Mouse (Mus musculus) monocyte, adult 5-6 weeks (primary cell): ENCODE data around the gene Pgap3. TPM values are rescaled to one million over a fixed set of nuclear protein-coding genes. Genes with fewer than 3 reads are reported as not detected.
A peak's percentile ranks its signal among the peaks of the same experiment; 100 is the strongest.

Experiments
- ATAC-seq: fragments of 153-309, 156-312 bp; replicated peaks from 2 replicates; pipeline ENCODE4 v1.8.0; 2017; ENCODE audit warnings: mild to moderate bottlenecking; ENCODE audit not compliant: low TSS enrichment, insufficient number of reproducible peaks, severe bottlenecking, poor library complexity, low FRiP score
- total RNA-seq: library from RNA; stranded (forward); fragments of 200-1000, 200-491, 200-594 nt; gene quantifications from 3 replicates; pipeline ENCODE4 v1.2.3, GENCODE M21; 2017

Gene Pgap3
- total RNA-seq, 1 experiment from 2014 or later = 2.3 TPM

DNA sequence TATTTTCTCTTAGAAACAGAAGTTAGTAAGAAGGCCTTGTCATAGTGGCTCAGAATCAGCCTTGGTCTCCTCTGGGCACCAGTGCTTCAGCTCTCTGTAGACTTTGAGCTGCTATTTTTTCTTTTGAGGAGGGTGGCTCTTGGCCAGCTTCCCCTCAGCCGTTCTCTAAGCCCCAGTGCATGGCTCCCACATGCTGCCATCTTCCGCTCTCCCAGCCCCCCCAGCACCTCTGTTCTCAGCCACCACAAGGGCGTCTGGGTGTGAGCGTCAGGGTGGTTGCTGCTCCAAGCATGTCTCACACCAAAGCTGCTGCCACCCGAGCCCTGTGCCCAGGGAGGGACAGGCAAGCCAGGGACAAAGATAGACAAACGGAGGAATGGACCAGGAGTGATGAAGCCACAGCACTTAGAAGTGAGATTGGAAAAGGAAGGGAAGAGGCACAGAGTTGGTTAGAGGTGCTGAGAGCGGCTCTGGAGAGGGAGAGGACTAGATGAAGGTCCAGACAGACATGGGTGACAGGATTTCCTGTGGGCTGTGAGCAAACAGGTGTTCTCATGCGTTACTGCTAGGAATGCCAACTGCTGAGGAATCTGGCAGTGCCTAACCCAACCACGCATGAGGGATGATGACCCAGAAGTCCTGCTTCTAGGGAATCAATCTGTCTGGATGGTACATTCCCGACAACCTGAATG is 33.0 kb downstream of the Pgap3 start:
- no peak for ATAC-seq

DNA sequence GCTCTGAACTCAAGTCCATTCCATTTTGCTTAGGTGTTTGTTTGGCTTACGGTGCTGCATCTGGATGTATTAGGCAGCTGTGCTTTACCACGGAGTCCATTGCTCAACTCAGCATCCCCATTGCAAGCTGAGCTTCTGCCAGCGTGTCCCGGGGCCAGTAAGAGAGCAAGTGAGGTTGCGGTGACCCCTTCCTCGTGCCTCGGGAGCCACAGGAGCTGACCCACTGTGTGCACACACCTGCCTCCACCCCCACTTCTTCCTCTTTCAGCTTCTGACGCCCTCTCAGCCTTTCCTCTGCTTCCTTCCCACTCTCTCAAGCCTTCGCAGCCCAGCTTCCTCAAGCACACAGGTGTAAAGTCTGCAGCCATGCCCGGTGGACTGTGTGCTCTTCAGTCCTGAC is 34.0 kb downstream of the Pgap3 start:
- ATAC-seq = no peak

DNA sequence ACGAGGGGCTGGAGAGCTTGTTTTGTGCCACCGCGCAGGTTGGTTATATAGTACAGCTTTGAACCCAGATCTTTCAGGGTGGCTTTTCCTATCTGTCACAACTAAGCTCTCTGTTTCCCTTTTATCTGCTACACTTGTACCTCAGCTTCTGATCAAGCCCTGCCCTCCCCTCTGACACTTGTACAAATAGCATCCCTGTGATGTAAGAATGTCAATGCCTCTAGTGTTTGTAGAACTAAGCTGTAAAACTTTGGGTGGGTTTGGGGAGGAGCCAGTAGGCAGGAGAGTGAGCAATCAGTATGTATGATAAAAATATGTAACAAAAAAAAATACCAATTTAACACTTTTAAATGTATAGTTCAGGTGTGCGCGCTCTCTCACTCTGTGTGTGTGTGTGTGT is 35.9 kb downstream of the Pgap3 start:
- ATAC-seq = no peak

DNA sequence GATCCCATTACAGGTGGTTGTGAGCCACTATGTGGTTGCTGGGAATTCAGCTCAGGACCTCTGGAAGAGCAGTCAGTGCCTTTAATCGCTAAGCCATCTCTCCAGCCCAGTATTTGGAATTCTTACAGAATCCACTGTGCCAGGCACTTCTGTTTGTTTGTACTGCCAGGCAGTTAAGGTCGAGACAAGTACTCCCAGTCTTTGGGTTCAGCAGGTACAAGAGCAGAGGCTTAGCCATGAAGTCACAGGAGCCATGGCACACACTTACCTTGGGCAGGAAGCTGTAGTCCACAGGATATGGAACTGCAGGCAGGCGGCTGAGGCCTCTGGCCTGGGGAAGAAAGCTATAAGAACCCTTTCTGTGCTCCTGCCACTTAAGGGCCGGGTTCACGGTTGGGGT is 36.5 kb downstream of the Pgap3 start:
- ATAC-seq = no peak

DNA sequence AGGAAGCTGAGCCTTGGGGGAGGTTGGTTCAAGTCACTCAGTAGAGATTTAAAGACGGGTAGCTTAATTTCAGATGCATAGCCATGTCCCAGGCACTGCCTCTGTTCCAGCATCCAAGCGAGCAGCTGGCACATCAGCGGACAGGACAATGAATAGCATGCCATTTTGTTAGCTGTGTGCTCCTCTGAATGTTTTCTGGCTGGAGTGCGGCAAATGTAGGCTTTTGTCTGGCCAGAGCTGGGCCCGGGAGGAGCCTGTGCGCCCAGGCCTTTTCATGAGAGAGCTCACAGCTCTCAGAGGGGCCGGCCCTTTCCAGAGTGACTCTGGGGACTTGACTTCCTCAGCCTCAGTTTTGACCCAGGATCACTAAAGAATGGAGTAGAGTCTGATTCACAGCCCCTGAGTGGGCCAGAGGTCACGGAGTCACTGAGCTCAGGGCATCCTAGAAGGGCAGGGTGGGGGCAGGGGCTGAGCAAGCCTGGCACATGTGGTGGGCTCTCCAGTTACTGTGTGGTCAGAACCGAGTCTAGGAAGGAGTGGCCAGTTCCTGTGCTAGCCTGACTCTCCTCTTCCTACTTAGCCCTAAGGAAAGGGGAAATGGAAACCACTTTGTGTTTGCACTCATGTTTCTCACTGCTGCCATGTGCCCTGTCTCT is 39.3 kb downstream of the Pgap3 start:
- ATAC-seq = peak; percentile 41

DNA sequence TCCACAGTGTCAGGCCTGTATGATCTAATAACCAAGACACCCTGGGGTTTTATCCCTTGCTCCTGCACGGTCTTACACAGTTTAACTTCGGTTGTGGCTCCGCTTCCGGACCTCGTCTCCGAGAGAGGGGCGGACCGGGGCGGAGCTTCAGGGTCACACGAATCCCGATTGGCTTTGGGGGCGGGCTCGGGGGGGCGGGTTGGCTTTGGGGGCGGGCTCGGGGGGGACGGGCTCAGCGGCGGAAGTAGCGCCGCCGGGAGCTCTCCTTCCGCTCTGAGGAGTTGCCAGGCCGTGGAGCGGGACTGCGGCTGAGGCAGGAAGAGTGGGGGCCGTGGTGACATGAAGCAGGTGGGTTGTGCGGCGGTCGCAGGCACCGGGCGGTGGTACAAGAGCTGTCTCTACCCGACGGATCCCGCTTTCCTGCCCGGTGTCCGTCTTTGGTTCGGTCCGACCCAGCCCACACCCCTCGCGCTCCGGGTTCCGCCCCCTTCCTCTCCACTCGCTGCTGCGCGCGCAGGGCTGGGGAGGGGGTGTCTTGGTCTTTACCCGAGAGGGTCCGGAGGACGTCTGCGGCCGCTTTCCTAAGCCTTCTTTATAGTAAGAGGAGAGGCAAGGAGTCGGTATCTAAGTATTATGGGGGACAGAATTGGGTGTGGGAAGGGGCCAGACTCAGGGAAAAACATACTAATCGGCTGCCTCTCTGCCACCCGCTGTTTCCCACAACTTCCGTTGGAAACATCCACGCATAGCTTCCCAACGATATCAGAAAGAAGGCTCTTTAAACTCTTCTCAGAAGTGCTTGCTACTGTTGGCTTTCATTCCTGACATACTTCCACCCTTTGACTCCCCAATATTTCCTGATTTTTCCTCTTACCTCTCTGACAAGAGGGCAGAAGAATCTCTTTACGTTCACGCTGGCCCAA is 41.9 kb downstream of the Pgap3 start, which contains the start of gene Stard3:
Stard3 (plus strand) TSS at position 208 of the 923 bp plus-strand sequence.
- ATAC-seq = peak; percentile 78

DNA sequence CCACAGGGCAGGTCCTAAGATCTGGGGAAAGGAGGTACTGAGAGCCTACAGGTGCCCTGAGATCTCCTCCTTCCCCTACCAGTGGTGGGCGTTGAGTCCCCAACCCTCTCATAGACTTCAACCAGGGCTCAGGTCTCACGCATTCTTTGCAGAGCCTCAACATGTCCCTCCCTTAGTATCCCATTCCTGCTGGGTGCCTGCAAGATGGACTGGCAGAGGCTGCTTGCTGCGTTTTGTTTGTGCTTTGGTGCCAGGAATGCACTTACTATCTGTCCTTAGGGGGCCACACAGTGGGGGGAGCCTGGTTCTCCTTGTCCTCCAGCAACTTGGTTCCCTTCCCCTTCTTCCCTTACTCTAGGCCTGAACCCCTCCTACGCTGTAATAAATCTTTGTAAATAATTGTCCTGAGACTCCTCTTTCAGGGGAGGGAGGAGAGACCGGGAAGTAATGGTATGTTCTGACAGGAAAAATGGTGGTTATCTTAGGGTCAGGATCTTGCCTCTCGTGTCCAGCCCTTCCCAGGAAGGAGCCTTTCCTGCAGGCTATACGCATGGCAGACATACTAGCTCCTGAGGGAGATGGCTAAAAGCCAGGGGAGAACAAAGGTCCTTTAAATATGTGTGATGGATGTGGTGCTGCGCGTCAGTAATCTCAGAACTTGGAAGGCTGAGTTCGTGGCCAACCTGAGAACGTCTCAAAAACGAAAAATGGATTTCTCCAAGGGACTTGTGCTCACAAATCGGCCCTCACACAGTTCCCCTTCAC is 42.7 kb downstream of the Pgap3 start:
- no peak for ATAC-seq

DNA sequence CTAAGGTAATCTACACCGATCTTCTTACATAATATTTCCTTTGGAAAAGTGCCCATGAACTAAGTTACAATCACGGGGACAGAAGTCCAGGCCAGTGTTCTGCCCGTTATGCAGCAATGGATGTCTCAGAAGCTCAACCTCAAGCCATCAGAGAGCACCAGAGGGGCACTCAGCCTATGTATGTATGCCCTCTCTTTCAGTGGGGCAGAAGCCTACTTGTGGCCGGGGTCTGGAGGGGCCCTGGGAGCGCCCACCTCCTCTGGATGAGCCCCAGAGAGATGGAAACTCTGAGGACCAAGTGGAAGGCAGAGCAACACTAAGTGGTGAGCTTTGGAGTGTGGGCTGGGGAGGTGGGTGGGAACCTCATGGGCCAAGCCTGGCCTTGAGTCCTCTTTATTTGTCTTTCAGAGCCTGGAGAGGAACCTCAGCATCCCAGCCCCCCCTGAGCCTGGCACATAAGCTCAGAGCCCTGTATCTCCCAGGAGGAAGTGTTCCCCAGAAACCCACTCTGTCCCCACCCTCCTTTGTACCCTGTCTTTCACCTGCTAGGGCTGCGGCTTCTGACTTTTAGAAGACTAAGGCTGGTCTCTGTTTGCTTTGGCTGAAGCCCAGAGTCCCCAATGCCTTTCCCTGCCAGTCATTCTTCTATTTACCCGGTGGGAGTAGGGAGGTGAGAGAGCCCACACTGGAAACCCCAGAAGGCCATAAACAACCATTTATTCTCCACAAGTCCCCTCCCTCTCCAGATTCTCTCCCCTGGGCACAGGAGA is 43.5 kb downstream of the Pgap3 start:
- no peak for ATAC-seq

DNA sequence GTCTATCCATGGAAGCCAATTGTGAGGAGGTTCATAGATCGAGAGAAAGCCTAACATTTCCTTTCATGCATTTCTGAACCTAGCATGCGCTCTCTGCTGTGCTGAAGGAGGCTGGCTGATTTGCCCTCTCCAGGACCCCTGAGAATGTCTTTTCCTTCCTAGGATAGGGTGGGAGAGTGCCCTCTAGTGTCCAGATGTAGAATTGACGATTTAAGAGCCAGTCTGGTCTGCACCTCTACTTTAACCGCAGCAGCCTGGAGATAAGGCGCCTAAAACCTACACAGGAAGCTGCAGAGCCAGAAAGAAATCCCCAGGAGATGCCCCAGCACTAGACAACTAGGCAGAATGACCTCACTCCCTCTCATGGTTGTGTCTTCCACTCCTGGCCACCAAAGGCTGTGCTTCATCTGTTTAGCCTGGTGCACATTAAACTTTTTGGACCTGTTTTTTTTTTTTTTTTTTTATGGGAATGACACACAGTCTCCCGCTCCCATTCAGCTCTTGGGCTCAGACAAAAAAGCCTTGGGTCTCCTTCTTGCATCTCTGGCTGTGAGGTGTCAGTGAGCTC is 44.5 kb downstream of the Pgap3 start:
- no peak for ATAC-seq

DNA sequence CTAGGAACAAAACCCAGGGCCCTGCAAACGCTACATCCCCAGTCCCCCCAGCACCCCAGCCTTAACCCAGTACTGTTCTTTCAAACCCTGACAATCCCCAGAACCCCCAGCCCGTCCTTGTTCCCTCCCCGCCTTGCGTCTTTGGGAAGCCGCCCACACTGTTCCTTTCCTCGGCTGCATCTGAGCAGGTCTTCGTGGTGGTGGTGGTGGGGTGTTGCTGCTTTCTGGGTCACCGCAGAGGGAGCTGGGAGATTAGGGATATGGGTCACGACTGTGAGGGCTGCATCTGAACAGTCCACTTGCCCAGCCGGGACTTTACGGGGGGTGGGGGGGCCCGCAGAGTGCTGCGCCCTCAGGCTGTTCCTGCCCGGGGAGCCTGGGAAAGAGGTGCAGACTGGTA is 45.8 kb downstream of the Pgap3 start:
- no peak for ATAC-seq

DNA sequence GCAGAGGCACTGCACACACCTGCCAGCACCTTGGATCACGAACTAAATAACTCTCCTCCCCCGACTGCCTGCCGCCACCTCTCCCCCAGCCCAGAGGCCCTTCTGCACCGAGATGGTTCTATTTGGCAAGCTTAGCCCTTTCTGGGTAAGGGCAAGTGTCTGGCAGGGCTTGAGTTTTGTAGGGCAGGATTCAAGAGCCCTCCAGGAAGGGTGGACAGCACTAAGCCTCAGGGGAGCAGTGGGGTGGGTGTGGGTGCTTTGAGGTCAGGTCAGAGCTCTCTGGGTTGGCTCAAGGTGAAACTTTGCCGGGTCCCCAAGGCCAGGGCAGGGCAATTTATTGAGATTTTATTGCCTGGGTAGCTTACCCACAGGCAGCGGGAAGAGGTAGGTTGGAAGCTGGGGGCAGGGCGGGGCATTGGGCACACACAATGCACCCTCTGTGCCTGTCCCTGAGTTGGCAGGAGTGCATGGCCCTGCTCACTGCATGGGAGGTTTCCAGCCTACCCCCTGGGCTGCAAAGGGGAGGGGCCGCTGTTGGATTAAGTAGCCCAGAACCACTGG is 46.6 kb downstream of the Pgap3 start:
- ATAC-seq = no peak

DNA sequence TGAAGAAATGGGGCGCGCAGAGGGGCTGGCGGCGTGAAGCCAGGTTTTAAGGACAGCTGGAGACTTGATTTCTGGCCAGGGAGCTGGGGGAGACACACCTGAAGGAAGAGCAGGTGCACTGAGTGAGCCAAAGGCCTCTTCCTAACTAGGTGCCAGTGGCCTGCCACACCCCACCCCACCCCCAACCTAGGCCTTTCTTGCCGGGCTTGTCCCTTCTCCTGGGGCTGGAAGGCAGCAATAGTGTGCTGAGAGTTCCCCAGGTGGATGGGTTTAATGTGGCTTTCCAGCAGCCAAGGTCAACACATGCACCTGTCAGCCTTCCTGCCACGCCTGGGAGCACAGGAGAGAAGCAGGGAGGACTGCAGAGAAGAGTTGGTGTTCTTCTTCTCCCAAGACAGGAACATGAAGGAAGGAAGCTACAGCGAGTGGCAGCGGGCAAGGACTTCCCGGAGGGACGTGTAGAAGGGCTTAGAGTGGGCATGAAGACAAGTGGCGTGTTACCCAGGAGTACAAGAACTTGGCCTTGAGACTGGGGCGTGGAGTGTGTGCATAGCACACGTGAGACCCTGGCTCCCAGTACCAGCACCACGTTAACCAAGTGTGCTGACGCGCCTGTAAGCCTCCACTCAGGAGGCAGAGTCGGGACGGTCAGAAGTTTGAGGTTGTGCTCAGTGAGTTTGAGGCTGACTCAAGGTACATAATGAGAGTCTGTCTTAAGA is 47.9 kb downstream of the Pgap3 start:
- no peak for ATAC-seq

DNA sequence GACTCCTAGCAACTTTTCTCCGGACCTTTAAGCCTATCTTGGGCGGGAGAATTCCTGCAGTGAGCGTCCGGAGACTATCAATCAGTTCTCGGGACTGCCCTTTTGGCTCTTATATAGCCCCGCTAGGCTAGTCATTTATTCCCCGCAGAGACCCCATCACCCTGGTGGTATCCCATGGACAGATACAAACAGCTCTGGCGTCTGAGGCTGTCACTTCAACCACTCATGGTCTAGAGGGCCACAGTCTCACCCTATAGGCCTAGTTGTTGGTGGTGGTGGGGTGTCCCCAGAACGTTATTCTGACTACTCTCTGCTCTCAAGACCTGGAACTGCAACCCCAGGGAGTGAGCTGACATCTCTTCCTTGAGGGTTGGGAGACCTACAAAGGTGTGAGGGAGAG is 51.0 kb downstream of the Pgap3 start:
- no peak for ATAC-seq

DNA sequence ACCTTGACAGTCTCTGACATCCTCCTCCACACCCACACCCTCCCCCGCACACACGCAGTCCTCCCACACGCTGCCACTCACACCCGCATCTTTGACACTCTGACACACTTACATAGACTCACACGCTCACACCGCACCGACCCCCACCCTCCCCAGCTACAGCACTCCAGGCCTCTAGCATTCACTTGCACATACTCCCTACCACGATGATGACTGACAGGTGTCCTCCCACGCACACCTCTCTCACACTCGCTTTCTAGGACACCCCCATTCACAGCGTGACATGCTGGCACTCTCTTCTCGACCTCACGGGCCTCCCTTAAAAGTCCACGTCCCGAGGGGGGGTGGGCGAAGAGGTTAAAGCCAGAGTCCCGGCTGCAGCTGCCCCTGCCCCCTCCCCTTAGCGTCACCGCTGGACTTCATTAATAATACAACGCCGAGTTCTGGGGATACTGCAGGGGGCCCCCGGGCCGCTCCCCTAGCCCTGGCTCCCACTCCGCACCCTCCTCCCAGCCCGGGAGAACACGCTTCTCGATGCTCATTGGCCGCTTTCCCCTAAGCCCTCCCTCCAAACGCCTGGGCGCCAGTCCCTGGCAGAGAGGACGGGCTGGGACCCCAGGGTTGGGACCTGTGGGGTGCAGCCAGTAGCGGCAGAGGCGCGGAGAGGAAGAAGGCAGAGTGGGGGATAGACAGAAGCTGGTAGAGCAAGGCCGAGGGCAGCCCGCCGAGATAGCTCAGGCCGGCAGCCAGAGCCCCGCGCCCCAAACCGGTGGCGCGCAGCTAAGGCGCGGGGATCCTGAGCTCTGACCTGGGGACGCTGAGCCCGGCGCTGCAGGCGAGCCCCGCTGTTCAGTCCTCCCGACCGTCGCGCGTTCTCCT is 52.0 kb downstream of the Pgap3 start, which contains the start of gene Ppp1r1b:
Ppp1r1b (plus strand) TSS at position 322 of the 879 bp plus-strand sequence.
- ATAC-seq = no peak

DNA sequence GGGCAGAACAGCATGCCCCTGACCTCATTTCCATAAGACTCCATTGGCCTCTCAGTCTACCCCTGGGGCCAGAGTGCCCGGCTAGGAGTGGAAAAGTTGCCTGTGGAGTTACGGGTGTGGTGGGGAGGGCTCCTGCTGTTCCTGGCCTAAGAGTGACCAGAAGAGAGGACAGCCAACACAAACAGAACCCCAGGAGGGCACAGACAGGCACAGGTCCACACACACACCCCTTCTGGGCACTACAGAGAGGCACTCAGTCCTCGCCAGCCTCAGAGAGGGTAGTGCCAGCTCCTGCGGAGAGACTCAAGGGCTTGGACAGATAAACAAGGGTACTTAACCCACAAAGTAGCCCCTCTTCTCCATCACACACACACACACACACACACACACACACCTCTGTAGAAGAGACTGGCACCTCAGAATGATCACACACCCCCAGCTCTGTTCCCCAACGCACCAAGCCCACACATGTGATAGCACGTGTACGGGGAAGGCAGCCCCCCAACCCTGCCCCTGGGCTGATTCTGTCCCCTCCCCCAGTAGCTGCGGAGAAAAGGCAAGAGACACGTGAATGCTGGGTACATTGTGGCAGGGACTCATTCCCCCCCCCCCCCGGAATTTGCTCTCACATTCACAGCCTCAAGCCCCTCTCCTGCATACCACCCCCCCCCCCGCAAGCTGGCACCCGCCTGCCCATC is 52.8 kb downstream of the Pgap3 start:
- no peak for ATAC-seq
